Mouse (Mus musculus) kidney, adult 2 months (tissue): ENCODE data around the gene Fam83e. TPM values are rescaled to one million over a fixed set of nuclear protein-coding genes. Genes with fewer than 3 reads are reported as not detected.

Experiments used
- DNase-seq: peaks from one replicate; pipeline ENCODE4 v3.0.0; 2021
- H3K27ac ChIP-seq: fragments of 200-500 bp; 2 replicates; pipeline ENCODE4 v1.5.1; 2012; ENCODE audit warnings: low read depth, low read length, control low read depth, inconsistent platforms; ENCODE audit not compliant: insufficient read depth
- H3K27me3 ChIP-seq: fragments of 200-500 bp; replicated peaks from 2 replicates; pipeline ENCODE4 v1.6.1; 2012; ENCODE audit warnings: mild to moderate bottlenecking, moderate library complexity, low read length, inconsistent platforms; ENCODE audit not compliant: control insufficient read depth, insufficient read depth
- H3K36me3 ChIP-seq: fragments of 200-500 bp; 2 replicates; pipeline ENCODE4 v1.6.1; 2012; ENCODE audit warnings: mild to moderate bottlenecking, moderate library complexity, low read length, inconsistent platforms; ENCODE audit not compliant: control insufficient read depth, insufficient read depth
- H3K4me1 ChIP-seq: fragments of 200-500 bp; 2 replicates; pipeline ENCODE4 v1.6.1; 2011; ENCODE audit warnings: low read length; ENCODE audit not compliant: control insufficient read depth, insufficient read depth
- H3K4me3 ChIP-seq: fragments of 200-500 bp; 2 replicates; pipeline ENCODE4 v1.5.1; 2011; ENCODE audit warnings: mild to moderate bottlenecking, low read depth, low read length, control low read depth; ENCODE audit not compliant: insufficient read depth
- CTCF ChIP-seq: fragments of 200-500 bp; conservative IDR thresholded peaks from 2 replicates; pipeline ENCODE4 v1.5.1; 2011; ENCODE audit warnings: low read depth, mild to moderate bottlenecking, control low read depth, low read length, moderate library complexity, mixed read lengths; ENCODE audit not compliant: insufficient read depth, insufficient read length
- POLR2A ChIP-seq: fragments of 200-500 bp; IDR thresholded peaks from one replicate; pipeline ENCODE4 v1.6.1; 2011; ENCODE audit warnings: low read depth, low read length, control low read depth
- WGBS: fragments of 180-500 bp; shearing (Covaris S2); methylation state at CpG from one replicate; pipeline ENCODE4 v1.1.7; 2018; 5-methylcytosine and 5-hydroxymethylcytosine counted together
- polyA plus RNA-seq: library from polyadenylated mRNA; depleted of rRNA; stranded (reverse); fragments of >200 nt; gene quantifications from 2 replicates; pipeline ENCODE4 v1.2.3, GENCODE M21; 2012; rRNA removed

Gene Fam83e
- 0.19 and 0.35 TPM in 2 replicates for polyA plus RNA-seq

DNA sequence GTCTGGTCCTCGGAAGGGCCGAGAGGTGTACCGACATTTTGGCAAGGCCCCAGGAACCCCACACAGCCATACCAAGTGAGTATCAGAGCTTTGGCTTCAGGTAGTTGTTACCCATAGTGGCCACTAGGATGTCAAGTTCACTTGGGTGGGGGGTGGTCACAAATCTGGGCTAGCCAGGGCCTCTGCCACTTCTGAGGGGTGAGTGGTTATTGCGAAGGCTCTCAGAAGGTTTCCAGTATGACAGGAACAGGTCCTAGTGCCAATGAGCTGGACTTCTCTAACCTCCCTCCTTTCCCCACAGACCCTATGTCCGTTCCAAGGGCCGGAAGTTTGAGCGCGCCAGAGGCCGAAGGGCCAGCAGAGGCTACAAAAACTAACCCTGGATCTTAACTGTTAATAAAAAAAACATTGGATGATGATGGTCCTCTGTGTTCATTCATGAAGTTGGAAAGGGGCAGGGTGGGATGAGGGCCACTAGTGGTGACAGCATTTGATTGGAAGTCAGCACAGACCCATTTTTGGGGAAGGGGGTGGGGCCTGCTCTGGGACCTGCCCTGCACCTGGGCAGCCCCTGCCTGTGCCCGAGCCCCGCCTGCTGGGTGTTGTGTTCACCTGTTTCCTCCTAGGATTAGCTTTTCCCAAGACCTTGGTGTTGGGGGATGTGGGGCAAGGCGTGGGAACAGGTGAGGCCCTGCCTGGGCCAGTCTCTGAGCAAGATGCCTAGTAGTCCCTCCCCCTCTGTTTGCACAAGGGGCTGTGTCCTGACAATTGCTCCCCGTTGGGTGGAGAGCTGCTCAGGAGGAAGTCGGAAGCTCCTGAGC, at the start of gene Fam83e:
Gene Fam83e (plus strand): TSS at position 800 of the 821 bp plus-strand sequence.
- no peaks in the 10 kb centered on the region; the same call in 1 of the 2 replicates for H3K36me3 ChIP-seq
- no peak within 1 kb of the TSS for H3K4me3 ChIP-seq
- TF ChIP-seq POLR2A = no peak
- no peak for TF ChIP-seq CTCF
- peaks cover 9% of the 10 kb centered on the region for H3K4me1 ChIP-seq
- 67% methylated on average over 14 of the region's 14 CpGs for WGBS
- H3K27me3 ChIP-seq = no peaks in the 10 kb centered on the region
- no peak for DNase-seq
- H3K27ac ChIP-seq = no peak within 1 kb of the TSS

GRCm38 (mm10) chr7:45677627-45678295, 43.3 kb upstream of the Fam83e start:
- Histone ChIP-seq H3K36me3 (no peaks in the 10 kb centered on the region), H3K4me1 (peaks cover 16% of the 10 kb centered on the region), H3K27ac (no peak overlapping the region), H3K4me3 (no peak overlapping the region), H3K27me3 (no peaks in the 10 kb centered on the region)
- 90% methylated on average over 7 of the region's 7 CpGs for WGBS
- TF ChIP-seq POLR2A = no peak
- TF ChIP-seq CTCF = no peak
- no peak for DNase-seq

DNA sequence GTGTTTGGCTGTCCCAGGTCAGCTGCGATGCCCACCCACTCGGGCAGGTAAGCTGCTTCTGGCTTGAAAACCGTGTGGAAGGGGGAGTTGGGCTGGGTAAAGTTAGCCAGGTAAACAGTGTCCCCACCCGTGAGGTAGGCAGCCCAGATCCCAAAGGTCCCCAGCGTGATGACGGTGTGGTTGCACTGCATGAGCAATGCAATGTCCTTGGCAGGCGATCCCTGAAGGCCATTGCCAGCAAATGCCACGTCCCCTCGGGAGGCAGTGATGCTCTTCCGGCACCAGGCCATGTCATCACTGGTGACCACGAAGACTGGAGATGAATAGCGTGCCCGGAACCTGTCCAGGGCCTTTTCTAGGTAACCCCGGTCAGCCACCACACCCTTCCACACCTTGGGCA, 42.5 kb upstream of the Fam83e start:
- no peak for DNase-seq
- TF ChIP-seq CTCF (no peak), POLR2A (no peak)
- 96% methylated on average over 14 of the region's 14 CpGs for WGBS

GRCm38 (mm10) chr7:45679966-45680621, 40.9 kb upstream of the Fam83e start:
- Histone ChIP-seq H3K4me1 (peaks cover 16% of the 10 kb centered on the region), H3K27me3 (no peaks in the 10 kb centered on the region), H3K4me3 (no peak overlapping the region), H3K36me3 (no peaks in the 10 kb centered on the region), H3K27ac (peak overlapping the region; percentile 19; the same call in 1 of the 2 replicates)
- 51% methylated on average over 14 of the region's 14 CpGs for WGBS
- peak; percentile 55 for DNase-seq
- TF ChIP-seq CTCF = no peak
- no peak for TF ChIP-seq POLR2A

More for the DNA sequence above, 42.5 kb upstream of the Fam83e start:
- peaks cover 16% of the 10 kb centered on the region for H3K4me1 ChIP-seq
- H3K27me3 ChIP-seq = no peaks in the 10 kb centered on the region
- no peaks in the 10 kb centered on the region for H3K36me3 ChIP-seq
- H3K27ac ChIP-seq = no peak overlapping the region
- H3K4me3 ChIP-seq = no peak overlapping the region

DNA sequence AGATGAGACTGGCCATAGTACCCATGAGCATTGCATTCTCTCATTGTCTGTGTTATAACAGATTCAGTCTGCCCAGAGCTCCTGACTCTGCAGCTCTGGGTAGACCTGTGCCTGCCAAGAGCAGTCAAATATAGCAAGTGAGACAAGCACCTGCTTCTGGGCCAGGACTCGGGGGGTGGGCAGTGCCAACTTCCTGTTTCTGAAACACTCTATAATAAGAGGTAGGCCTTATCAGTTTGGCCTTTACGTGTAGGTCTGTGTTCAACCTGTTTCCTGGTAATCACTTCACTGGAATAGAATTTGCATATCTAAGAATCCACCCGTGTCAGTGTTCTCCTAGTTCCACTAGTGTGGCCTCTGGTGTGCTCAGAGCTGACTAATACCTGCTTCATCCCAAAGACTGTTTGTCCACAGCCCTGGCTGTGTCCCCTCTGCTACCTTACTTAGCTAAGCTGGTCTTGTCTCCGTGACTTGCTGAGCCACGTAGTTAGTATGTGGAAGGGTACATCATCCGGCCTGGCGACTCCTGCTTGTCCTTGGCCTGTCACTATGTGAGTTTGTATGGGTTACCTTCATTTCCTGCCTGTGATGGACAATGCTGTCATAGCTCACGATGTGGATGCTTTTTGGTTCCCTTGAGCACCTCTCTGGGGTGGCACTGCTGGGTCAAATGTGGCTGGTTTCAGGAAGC, 39.8 kb upstream of the Fam83e start:
- peaks cover 16% of the 10 kb centered on the region for H3K4me1 ChIP-seq
- 76% methylated on average over 8 of the region's 8 CpGs for WGBS
- H3K36me3 ChIP-seq = no peaks in the 10 kb centered on the region
- no peak overlapping the region for H3K4me3 ChIP-seq
- no peak overlapping the region for H3K27ac ChIP-seq
- no peak for DNase-seq
- TF ChIP-seq POLR2A (no peak), CTCF (no peak)
- H3K27me3 ChIP-seq = no peaks in the 10 kb centered on the region

DNA sequence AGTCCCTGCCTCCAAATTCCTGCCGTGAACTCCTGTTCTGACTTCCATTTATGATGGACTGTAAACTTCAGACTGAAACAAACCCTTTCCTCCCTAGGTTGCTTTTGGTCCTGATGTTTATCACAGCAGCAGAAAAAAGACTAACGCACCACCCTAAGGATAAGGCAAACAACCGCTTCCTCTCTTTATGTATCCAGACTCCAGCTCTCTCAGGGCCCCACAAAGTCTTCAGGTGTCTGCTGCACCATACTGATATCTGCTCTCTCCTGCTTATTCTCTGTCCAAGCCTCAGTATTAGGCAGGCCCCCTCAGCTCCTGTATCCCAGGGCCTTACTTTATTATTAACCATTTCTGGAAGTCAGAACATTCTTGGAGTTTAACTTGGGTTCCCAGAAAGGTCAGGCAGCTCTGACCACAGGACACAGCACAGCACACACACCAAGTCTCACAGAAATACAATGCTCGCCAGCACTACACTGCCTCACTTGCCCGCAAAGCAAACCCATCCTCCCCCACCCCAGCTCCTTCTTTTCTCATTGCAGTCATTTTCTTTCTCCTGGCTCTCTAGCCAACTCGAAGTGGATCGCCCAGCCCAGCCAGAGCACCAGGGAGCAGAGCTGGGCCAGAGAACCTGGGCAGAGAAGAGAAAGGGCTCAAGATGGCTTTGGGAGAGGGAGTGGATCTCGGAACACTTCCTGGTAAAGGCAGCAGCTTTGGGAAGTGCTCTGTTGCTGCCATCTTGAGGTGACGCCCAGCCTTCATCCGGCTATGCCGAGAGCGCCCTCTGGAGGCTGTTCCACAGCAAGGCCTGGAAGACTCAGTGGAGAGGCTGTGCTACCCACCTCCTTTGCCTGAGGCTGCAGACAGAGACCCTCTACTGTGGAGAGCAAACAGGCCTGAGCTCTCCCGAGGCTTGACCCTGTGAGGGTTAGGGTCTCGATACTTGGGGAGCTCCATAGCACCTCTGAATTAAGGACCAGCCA, 38.6 kb upstream of the Fam83e start:
- DNase-seq = peak; percentile 89
- 31% methylated on average over 14 of the region's 14 CpGs for WGBS
- Histone ChIP-seq H3K27ac (peak overlapping the region; percentile 24; the same call in 1 of the 2 replicates), H3K27me3 (no peaks in the 10 kb centered on the region), H3K4me3 (no peak overlapping the region), H3K36me3 (no peaks in the 10 kb centered on the region), H3K4me1 (peaks cover 9% of the 10 kb centered on the region)
- peak; percentile 98; the same call in 1 of the 2 replicates for TF ChIP-seq CTCF
- no peak for TF ChIP-seq POLR2A
